8 mouse cellular contexts compared by ENCODE assay signal in genomic region chr16:49799597-49800561, GRCm38 (mm10). TPM values are rescaled to one million over a fixed set of nuclear protein-coding genes. Genes with fewer than 3 reads are reported as not detected.
DNase-seq lines count a peak whose midpoint lies in the region; ATAC-seq and TF ChIP-seq lines count a peak whose summit lies in the region.

TSS of gene Cd47 (plus strand) at chr16:49800533.

- H3K4me2 ChIP-seq in hindbrain, embryonic 13.5 days = no peak within 1 kb of the TSS
- no peak within 1 kb of the TSS for H3K4me2 ChIP-seq in stomach, postnatal 0 days (replicated peaks; ENCODE audit: low read depth)

- no peak within 1 kb of the TSS for H3K27ac ChIP-seq in gastrocnemius, adult 2 months
- H3K27ac ChIP-seq in hindbrain, embryonic 13.5 days = no peak within 1 kb of the TSS
- H3K27ac ChIP-seq in stomach, postnatal 0 days (replicated peaks) = no peak within 1 kb of the TSS

- H3K9me3 ChIP-seq in hindbrain, embryonic 13.5 days = no peaks in the 10 kb centered on the region
- no peaks in the 10 kb centered on the region for H3K9me3 ChIP-seq in stomach, postnatal 0 days (ENCODE audit: control insufficient read depth, low read length)

- no peak for TF ChIP-seq EP300 in stomach, postnatal 0 days (optimal IDR thresholded peaks at IDR 0.05)

- H3K4me3 ChIP-seq in gastrocnemius, adult 2 months = no peak within 1 kb of the TSS
- H3K4me3 ChIP-seq in hindbrain, embryonic 13.5 days = no peak within 1 kb of the TSS
- no peak within 1 kb of the TSS for H3K4me3 ChIP-seq in stomach, postnatal 0 days (ENCODE audit: low read depth, low read length)

- no peaks in the 10 kb centered on the region for H3K27me3 ChIP-seq in hindbrain, embryonic 13.5 days
- H3K27me3 ChIP-seq in stomach, postnatal 0 days (ENCODE audit: control insufficient read depth, insufficient read depth, low read length) = no peaks in the 10 kb centered on the region

- intact Hi-C loops in gastrocnemius, adult 2 months (cut with DNase I) = no loop called here
- intact Hi-C loops in left cerebral cortex, postnatal 10 days (cut with DNase I) = no loop called here

- WGBS in hindbrain, embryonic 13.5 days = 85% methylated on average over 10 of the region's 10 CpGs
- WGBS in stomach, postnatal 0 days = 79% methylated on average over 10 of the region's 10 CpGs

- DNase-seq in 416B (ENCODE audit: low read depth) = peak; percentile 93
- peak; percentile 9 for DNase-seq in adrenal gland, postnatal 25 days
- DNase-seq in gastrocnemius, adult 2 months = no peak
- DNase-seq in left cerebral cortex, postnatal 10 days (ENCODE audit: extremely low spot score in 1 of 2, low spot score in 2 of 2) = no peak
- DNase-seq in stomach, postnatal 0 days (ENCODE audit: low spot score) = no peak
- no peak for DNase-seq in cerebellum, adult 9-11 months

- peaks cover 17% of the 10 kb centered on the region for H3K4me1 ChIP-seq in hindbrain, embryonic 13.5 days (replicated peaks)
- 0 out of 2 replicates have a peak, but pooled peaks cover 3% of the 10 kb centered on the region for H3K4me1 ChIP-seq in stomach, postnatal 0 days (replicated peaks; ENCODE audit: control insufficient read depth, insufficient read depth)

- H3K9ac ChIP-seq in hindbrain, embryonic 13.5 days = no peak within 1 kb of the TSS
- no peak within 1 kb of the TSS for H3K9ac ChIP-seq in stomach, postnatal 0 days (ENCODE audit: low read length)

- ATAC-seq in hindbrain, embryonic 13.5 days (ENCODE audit: low FRiP score) = no peak
- ATAC-seq in megakaryocyte progenitor cell, adult 5-6 weeks (replicated peaks; ENCODE audit: poor library complexity) = peak; percentile 76
- ATAC-seq in stomach, postnatal 0 days (ENCODE audit: low FRiP score, low TSS enrichment) = peak; percentile 15; the same call in 1 of the 2 replicates

- no peak for TF ChIP-seq CTCF in gastrocnemius, adult 2 months (IDR thresholded peaks at IDR 0.05)
- TF ChIP-seq CTCF in stomach, postnatal 0 days (IDR thresholded peaks at IDR 0.05; ENCODE audit: low read depth) = no peak

- no peaks in the 10 kb centered on the region for H3K36me3 ChIP-seq in hindbrain, embryonic 13.5 days
- H3K36me3 ChIP-seq in stomach, postnatal 0 days (ENCODE audit: control insufficient read depth, insufficient read depth, low read length) = no peaks in the 10 kb centered on the region

RNA-seq across cellular contexts. Expression of gene Cd47, which starts in this region (rescaled TPM):
- total RNA-seq in adrenal gland, postnatal 25 days (2021) = 175 and 220 TPM in 2 replicates
- 10 to 100 TPM; 24.0 to 29.3 TPM for total RNA-seq in gastrocnemius, adult 2 months (2021)
- 110 and 119 TPM in 2 replicates for polyA plus RNA-seq in hindbrain, embryonic 13.5 days (2015; fragmentation: Nextera tagmentation; extraction: Ambion mirVana)
- total RNA-seq in left cerebral cortex, postnatal 10 days (2021) = 100 to 1,000 TPM; 294 to 300 TPM
- total RNA-seq in megakaryocyte progenitor cell, adult 5-6 weeks (2015) = 435 and 460 TPM in 2 replicates
- total RNA-seq in megakaryocyte progenitor cell, adult 5-6 weeks (2017) = 188 and 213 TPM in 2 replicates
- polyA plus RNA-seq in stomach, postnatal 0 days (2015; fragmentation: Nextera tagmentation; extraction: Ambion mirVana) = 95.2 and 100 TPM in 2 replicates

Comparison
In these comparisons a context has a peak if more than half of its experiments do, and no peak if none do; other contexts are left out.
1. DNase-seq: peak in 416B (single experiment) and adrenal gland, postnatal 25 days (single experiment); none in gastrocnemius, adult 2 months (single experiment), left cerebral cortex, postnatal 10 days (0 of 2), stomach, postnatal 0 days (single experiment) and cerebellum, adult 9-11 months (single experiment).